Mouse (Mus musculus) small intestine, adult 2 months (tissue): ENCODE measurements at regions not wholly inside any gene's neighbourhood (a gene's known extent, or its start where the extent isn't known, plus 50 kb on each side); places are given as distances from the start of the nearest gene placed in this dataset.

Experiments used
- CTCF ChIP-seq: fragments of 200-500 bp; IDR thresholded peaks from 2 replicates; pipeline ENCODE4 v1.5.1; 2012; ENCODE audit warnings: low read depth, mild to moderate bottlenecking, control low read depth, inconsistent platforms, low read length, moderate library complexity, mixed read lengths; ENCODE audit not compliant: insufficient replicate concordance, insufficient read length; ENCODE audit errors: extremely low read depth
- POLR2A ChIP-seq: fragments of 200-500 bp; IDR thresholded peaks from 2 replicates; pipeline ENCODE4 v1.6.1; 2012; ENCODE audit warnings: low read depth, mild to moderate bottlenecking, control low read depth, inconsistent platforms, low read length, moderate library complexity

GRCm38 (mm10) chr16:31609394-31610172 is 53.7 kb upstream of the Dlg1 start:
- no peak for TF ChIP-seq POLR2A
- TF ChIP-seq CTCF = no peak
